In genomic region chr5:119671965-119672347, GRCm38 (mm10) we compare ENCODE assay signal across 8 mouse cellular contexts. TPM values are rescaled to one million over a fixed set of nuclear protein-coding genes. Genes with fewer than 3 reads are reported as not detected.
DNase-seq lines count a peak whose midpoint lies in the region; ATAC-seq lines count a peak whose summit lies in the region.

No protein-coding gene starts in this region.

- no peak overlapping the region for H3K9ac ChIP-seq in forebrain, embryonic 16.5 days (replicated peaks; ENCODE audit: low read depth, low read length)
- peak overlapping the region; percentile 48; the same call in 1 of the 2 replicates for H3K9ac ChIP-seq in neural tube, embryonic 12.5 days

- WGBS in forebrain, embryonic 16.5 days = 2% methylated on average over 23 of the region's 23 CpGs
- WGBS in neural tube, embryonic 12.5 days = under 1% methylated on average over 23 of the region's 23 CpGs

- ATAC-seq in forebrain, embryonic 16.5 days = no peak
- no peak for ATAC-seq in neural tube, embryonic 12.5 days (ENCODE audit: low FRiP score, low read depth)

- peaks cover 9% of the 10 kb centered on the region for H3K4me1 ChIP-seq in forebrain, embryonic 16.5 days (replicated peaks; ENCODE audit: control insufficient read depth, insufficient read depth, low read length)
- H3K4me1 ChIP-seq in neural tube, embryonic 12.5 days = peaks cover 16% of the 10 kb centered on the region; the same call in 1 of the 2 replicates

- H3K4me3 ChIP-seq in forebrain, embryonic 16.5 days (replicated peaks; ENCODE audit: low read length) = peak overlapping the region; percentile 29
- H3K4me3 ChIP-seq in neural tube, embryonic 12.5 days = peak overlapping the region; percentile 31

- peak; percentile 56 for DNase-seq in adrenal gland, adult 2 months
- no peak for DNase-seq in adrenal gland, postnatal 36 days
- DNase-seq in 3T3-L1 (ENCODE audit: low read depth, low spot score) = peak; percentile 70
- peak; percentile 58 to 67 for DNase-seq in kidney, postnatal 4 days
- DNase-seq in layer of hippocampus, adult 18-20 months (ENCODE audit: low spot score in 2 of 2) = no peak
- no peak for DNase-seq in T-cell, adult 2 months (ENCODE audit: low spot score)

- no peaks in the 10 kb centered on the region for H3K36me3 ChIP-seq in forebrain, embryonic 16.5 days (ENCODE audit: control insufficient read depth, insufficient read depth)
- no peaks in the 10 kb centered on the region for H3K36me3 ChIP-seq in neural tube, embryonic 12.5 days

- no peaks in the 10 kb centered on the region for H3K9me3 ChIP-seq in forebrain, embryonic 16.5 days (ENCODE audit: control insufficient read depth, low read length)
- no peaks in the 10 kb centered on the region for H3K9me3 ChIP-seq in neural tube, embryonic 12.5 days

- no peak overlapping the region for H3K4me2 ChIP-seq in forebrain, embryonic 16.5 days (ENCODE audit: low read length)
- peak overlapping the region; percentile 60 for H3K4me2 ChIP-seq in neural tube, embryonic 12.5 days (replicated peaks)

- no peak overlapping the region for H3K27ac ChIP-seq in forebrain, embryonic 16.5 days (ENCODE audit: low read length)
- no peak overlapping the region for H3K27ac ChIP-seq in neural tube, embryonic 12.5 days

- H3K27me3 ChIP-seq in forebrain, embryonic 16.5 days (replicated peaks; ENCODE audit: control insufficient read depth, insufficient read depth, low read length) = peaks cover 84% of the 10 kb centered on the region
- peaks cover 98% of the 10 kb centered on the region for H3K27me3 ChIP-seq in neural tube, embryonic 12.5 days (replicated peaks)

RNA-seq across cellular contexts. Expression of gene Tbx3, which starts 1.5 kb away (rescaled TPM):
- total RNA-seq in adrenal gland, adult 2 months (2021) = 100 to 1,000 TPM; 285 to 315 TPM
- polyA plus RNA-seq in adrenal gland, adult 2 months (2012; rRNA removed) = 854 and 965 TPM in 2 replicates
- 100 to 1,000 TPM; 268 to 342 TPM for total RNA-seq in adrenal gland, postnatal 36 days (2021)
- 2.1 and 3.0 TPM in 2 replicates for polyA plus RNA-seq in forebrain, embryonic 16.5 days (2015; fragmentation: Nextera tagmentation; extraction: Ambion mirVana)
- 8.6 and 11.0 TPM in 2 replicates for polyA plus RNA-seq in neural tube, embryonic 12.5 days (2016; fragmentation: Nextera tagmentation; extraction: Ambion mirVana)
- total RNA-seq in layer of hippocampus, adult 18-20 months (2021) = 1 to 10 TPM; 2.7 to 3.1 TPM

Comparison
In these comparisons a context has a peak if more than half of its experiments do, and no peak if none do; other contexts are left out.
1. DNase-seq: peak in adrenal gland, adult 2 months (single experiment), 3T3-L1 (single experiment) and kidney, postnatal 4 days (2 of 2); none in adrenal gland, postnatal 36 days (0 of 2), layer of hippocampus, adult 18-20 months (0 of 2) and T-cell, adult 2 months (single experiment).
2. RNA of gene Tbx3, which starts 1.5 kb away (total RNA-seq): 268 to 342 TPM in adrenal gland, postnatal 36 days and 285 to 315 TPM in adrenal gland, adult 2 months; 2.7 to 3.1 TPM in layer of hippocampus, adult 18-20 months; every median in the first group is over 10 times any median in the second.